Mouse (Mus musculus) lung, postnatal 0 days (tissue): ENCODE measurements around the gene Slc1a7.

ENCODE experiments used
- CTCF ChIP-seq: IDR thresholded peaks from 2 replicates; pipeline ENCODE4 v1.5.1; 2016; ENCODE audit warnings: antibody characterized with exemption, mild to moderate bottlenecking
- EP300 ChIP-seq: IDR thresholded peaks from 2 replicates; pipeline ENCODE4 v1.6.1; 2016; ENCODE audit warnings: antibody characterized with exemption, mild to moderate bottlenecking, control low read depth

DNA sequence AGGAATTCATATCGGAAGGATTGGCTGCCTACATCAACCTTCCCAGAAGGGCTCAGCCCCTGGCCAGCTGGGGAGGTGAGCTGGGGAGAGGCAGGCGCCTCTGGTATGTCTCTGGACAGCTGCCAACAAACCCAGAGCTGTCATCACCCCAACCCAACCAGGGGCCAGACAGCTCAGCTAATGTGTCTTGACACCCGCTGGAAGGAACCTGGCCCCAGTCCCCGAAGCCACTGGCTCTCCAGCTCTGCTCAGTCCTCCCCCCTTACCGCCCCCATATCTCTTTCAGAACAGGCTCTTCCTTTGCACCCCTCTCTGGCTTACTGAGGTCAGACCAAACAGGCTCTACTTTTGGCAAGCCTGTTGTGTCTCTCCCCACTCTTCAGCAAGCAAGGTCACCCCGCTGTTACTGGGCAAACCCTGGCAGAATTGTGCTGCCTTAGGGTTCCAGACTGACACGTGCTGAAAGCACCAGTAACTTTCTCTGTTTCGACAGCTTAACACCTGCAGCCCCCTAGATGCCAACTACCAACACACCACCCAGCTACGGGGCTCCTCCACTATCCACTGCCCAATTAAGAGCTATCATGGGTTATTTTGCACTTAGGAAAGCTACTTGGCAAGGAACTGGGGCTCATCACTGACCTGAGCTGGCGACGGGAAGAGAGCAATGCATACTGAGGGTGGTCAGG is 5.9 kb upstream of the Slc1a7 start:
- TF ChIP-seq CTCF (no peak), EP300 (no peak)
